Mouse (Mus musculus): Measurements from ENCODE around the gene Meis2.

Meis2 gene

DNA sequence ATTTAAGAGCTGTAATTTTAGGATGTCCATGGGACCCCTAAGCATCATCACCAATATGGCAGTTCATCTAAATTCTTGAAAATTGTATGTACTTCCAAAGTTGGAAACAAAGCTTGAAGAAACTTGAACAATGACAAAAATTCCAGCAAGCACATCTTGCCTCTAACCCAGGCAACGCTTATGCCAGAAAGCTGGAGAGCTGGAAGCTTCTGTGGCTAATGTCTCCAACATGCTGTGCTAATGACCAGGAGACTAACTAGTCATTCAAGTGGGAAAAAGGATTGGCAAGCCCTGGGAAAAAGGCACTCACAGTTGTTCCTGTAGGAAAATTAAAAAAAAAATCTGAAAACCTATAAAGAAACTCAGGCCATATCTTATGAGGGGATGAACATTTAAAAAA lies 127.7 kb downstream of the Meis2 start:
- DNase-seq (ENCODE audit: low read depth, low spot score): no peak
- Histone ChIP-seq H3K27me3 (ENCODE audit: control insufficient read depth, insufficient read depth, low read length, poor library complexity, severe bottlenecking) (no peaks in the 10 kb centered on the region), H3K36me3 (ENCODE audit: control insufficient read depth, insufficient read depth, low read length, poor library complexity, severe bottlenecking) (no peaks in the 10 kb centered on the region)

DNA sequence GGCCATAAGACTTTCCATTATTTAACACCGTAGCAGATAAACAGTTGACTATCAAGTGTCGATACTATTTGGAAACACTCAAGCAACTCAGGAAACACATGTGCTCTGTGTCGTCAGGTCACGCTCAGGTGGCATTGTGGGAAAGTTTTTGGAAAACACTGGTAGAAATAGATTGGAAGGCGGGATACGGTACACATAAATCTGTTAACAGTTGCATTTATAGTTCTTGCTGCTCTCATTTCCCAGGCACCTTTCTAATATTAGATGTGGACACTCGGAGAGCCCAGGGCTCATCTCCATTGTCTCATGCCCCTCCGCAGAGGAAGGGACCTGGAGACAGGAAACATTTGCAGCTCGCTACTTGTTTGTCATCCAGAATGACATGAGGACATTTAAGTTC lies 128.9 kb downstream of the Meis2 start:
- no peak for DNase-seq (ENCODE audit: low read depth, low spot score)
- no peaks in the 10 kb centered on the region for H3K27me3 ChIP-seq (ENCODE audit: control insufficient read depth, insufficient read depth, low read length, poor library complexity, severe bottlenecking)
- no peaks in the 10 kb centered on the region for H3K36me3 ChIP-seq (ENCODE audit: control insufficient read depth, insufficient read depth, low read length, poor library complexity, severe bottlenecking)

DNA sequence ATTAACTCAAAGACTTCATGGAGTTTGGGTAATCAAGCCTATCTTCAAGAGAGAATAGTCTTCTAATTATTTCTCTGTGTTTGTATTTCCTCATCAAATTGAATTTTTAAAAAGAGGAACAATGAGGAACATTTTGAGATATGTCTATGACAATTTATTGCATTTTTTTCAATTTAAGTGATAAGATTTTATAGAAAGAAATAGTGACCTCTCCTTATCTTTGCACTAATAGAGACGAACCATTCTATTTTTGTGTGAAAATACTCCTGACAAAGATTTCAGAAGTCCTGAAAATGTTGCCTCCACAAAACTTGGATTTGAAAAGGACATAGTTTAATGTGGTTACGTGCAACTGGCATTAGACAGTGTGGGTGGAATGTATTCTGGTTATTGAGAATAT lies 131.3 kb downstream of the Meis2 start:
- no peaks in the 10 kb centered on the region for H3K27me3 ChIP-seq (ENCODE audit: control insufficient read depth, insufficient read depth, low read length, poor library complexity, severe bottlenecking)
- DNase-seq (ENCODE audit: low read depth, low spot score): no peak
- H3K36me3 ChIP-seq (ENCODE audit: control insufficient read depth, insufficient read depth, low read length, poor library complexity, severe bottlenecking): no peaks in the 10 kb centered on the region

DNA sequence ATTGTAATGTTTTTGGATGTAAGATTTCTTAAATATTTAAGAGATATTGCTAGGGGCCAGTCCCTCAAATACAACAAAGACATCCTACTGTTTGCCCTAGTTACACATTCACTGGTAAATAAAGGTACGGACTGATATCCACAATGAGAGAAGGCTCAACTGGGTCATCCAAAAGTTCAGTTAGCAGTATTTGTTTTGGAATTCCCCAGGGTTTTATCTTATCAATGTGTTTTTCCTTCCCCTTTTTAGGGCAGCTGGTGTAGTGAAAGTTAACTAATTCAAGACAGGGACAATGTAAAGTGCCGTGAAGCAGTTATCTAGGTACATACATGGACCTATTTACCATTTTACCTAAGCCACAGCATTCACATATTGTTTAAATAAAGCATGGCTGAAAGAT lies 132.4 kb downstream of the Meis2 start:
- no peak for DNase-seq (ENCODE audit: low read depth, low spot score)
- no peaks in the 10 kb centered on the region for H3K36me3 ChIP-seq (ENCODE audit: control insufficient read depth, insufficient read depth, low read length, poor library complexity, severe bottlenecking)
- no peaks in the 10 kb centered on the region for H3K27me3 ChIP-seq (ENCODE audit: control insufficient read depth, insufficient read depth, low read length, poor library complexity, severe bottlenecking)

DNA sequence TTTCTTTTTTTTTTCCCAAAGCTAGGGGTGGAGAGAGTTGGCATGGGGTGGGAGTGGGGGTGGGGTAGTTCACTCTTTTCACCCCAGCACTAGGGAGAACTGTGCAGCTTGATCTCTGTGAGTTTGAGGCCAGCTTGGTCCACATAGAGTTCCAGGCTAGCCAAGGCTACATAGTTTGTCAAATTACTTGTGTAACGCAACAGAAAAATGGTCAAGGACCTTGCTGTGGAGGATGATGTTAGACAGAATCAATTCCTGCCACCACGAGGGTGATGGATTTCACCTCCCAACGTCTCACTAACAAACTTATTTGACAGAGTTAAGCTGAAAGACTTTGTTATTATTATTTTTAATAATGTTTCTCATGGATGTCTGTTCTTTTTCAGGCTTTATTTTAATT lies 139.9 kb downstream of the Meis2 start:
- Histone ChIP-seq H3K27me3 (ENCODE audit: control insufficient read depth, insufficient read depth, low read length, poor library complexity, severe bottlenecking) (no peaks in the 10 kb centered on the region), H3K36me3 (ENCODE audit: control insufficient read depth, insufficient read depth, low read length, poor library complexity, severe bottlenecking) (no peaks in the 10 kb centered on the region)
- DNase-seq (ENCODE audit: low read depth, low spot score): no peak

DNA sequence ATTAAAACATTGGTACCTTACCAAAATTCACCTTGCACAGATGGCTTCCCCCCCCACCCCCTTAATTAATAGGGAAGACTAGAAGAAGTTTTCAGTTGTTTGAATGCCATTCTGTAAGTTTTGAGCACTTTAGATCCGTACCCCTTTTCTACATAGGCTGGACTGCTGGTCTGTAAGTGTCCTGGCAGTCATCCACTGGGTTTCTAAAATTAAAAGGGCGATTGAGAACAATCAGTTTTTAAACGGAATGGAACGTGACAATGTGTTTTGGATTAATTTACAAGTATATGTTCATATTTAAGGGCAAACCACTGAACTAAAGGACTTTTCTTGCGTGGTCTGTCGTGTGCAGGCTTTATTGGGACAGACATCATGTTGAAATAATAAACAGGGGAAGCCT lies 141.2 kb downstream of the Meis2 start:
- H3K27me3 ChIP-seq (ENCODE audit: control insufficient read depth, insufficient read depth, low read length, poor library complexity, severe bottlenecking): no peaks in the 10 kb centered on the region
- H3K36me3 ChIP-seq (ENCODE audit: control insufficient read depth, insufficient read depth, low read length, poor library complexity, severe bottlenecking): no peaks in the 10 kb centered on the region
- DNase-seq (ENCODE audit: low read depth, low spot score): no peak

DNA sequence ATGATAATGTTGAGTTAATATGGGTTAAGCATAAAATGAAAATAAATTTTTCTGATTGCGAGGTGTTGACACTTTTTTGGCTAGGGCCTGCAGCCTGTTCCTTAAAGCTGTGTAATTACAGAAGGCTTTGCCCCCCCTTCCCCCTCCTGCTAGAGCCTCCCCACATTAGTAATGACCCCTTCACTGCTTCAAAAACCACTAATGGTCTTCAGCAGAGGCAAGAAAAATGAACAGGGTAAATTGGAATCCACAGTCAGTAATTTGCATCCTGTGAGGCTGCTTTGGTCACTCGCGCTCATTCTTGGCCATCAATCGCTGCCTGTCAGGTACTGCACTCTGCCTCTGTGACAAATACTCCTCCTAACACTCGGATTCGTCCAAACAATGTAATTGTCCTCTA lies 142.4 kb downstream of the Meis2 start:
- no peak for DNase-seq (ENCODE audit: low read depth, low spot score)
- no peaks in the 10 kb centered on the region for H3K36me3 ChIP-seq (ENCODE audit: control insufficient read depth, insufficient read depth, low read length, poor library complexity, severe bottlenecking)
- H3K27me3 ChIP-seq (ENCODE audit: control insufficient read depth, insufficient read depth, low read length, poor library complexity, severe bottlenecking): no peaks in the 10 kb centered on the region

DNA sequence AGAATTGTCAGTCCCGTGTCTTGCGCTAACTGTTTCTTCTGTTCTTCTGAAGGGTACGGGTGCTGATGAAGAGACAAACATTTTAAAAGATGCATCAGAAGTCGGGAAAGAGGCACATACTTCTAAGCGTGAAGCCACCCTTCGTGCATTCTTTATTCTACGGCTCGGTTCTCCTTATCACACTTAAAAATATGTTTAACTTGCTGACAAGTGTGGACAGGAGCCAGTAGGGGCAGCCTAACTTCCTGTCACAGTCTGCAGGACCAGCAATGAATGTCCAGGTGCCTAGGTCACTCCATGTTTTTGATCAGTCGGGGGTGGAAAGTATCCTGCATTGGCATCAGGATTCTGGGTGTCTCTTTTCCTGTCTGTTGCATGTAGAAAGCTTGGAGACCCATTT lies 144.0 kb downstream of the Meis2 start:
- no peaks in the 10 kb centered on the region for H3K27me3 ChIP-seq (ENCODE audit: control insufficient read depth, insufficient read depth, low read length, poor library complexity, severe bottlenecking)
- DNase-seq (ENCODE audit: low read depth, low spot score): no peak
- H3K36me3 ChIP-seq (ENCODE audit: control insufficient read depth, insufficient read depth, low read length, poor library complexity, severe bottlenecking): no peaks in the 10 kb centered on the region

DNA sequence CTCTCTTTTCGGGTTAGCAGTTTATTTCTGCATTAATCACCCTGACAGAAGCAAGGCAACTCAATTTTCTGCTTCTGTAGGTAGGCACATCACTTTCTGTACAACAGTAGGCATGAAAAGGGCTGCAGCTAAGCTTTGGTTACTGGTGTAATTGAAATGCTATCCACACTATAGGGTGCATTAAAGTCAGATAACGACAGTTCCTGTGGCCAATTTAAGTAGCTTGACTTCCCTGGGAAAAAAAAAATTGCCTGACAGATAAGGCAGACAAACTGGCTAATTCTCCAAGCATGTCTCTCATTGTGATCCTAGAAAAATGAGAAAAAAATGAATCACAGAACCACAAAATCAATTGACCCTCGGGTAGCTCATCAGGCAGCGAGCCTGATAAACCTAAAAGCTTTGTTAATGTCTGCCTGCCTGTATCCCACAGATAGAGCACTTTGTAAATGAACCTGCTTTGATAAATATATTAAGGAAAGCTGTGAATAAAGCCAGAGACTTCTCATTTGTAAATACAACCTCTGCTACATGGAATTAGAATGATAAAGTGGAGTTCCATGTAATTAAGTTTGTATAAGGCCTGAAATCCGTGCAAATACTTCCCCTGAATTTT lies 145.2 kb downstream of the Meis2 start:
- H3K27me3 ChIP-seq (ENCODE audit: control insufficient read depth, insufficient read depth, low read length, poor library complexity, severe bottlenecking): no peaks in the 10 kb centered on the region
- DNase-seq (ENCODE audit: low read depth, low spot score): no peak
- no peaks in the 10 kb centered on the region for H3K36me3 ChIP-seq (ENCODE audit: control insufficient read depth, insufficient read depth, low read length, poor library complexity, severe bottlenecking)

DNA sequence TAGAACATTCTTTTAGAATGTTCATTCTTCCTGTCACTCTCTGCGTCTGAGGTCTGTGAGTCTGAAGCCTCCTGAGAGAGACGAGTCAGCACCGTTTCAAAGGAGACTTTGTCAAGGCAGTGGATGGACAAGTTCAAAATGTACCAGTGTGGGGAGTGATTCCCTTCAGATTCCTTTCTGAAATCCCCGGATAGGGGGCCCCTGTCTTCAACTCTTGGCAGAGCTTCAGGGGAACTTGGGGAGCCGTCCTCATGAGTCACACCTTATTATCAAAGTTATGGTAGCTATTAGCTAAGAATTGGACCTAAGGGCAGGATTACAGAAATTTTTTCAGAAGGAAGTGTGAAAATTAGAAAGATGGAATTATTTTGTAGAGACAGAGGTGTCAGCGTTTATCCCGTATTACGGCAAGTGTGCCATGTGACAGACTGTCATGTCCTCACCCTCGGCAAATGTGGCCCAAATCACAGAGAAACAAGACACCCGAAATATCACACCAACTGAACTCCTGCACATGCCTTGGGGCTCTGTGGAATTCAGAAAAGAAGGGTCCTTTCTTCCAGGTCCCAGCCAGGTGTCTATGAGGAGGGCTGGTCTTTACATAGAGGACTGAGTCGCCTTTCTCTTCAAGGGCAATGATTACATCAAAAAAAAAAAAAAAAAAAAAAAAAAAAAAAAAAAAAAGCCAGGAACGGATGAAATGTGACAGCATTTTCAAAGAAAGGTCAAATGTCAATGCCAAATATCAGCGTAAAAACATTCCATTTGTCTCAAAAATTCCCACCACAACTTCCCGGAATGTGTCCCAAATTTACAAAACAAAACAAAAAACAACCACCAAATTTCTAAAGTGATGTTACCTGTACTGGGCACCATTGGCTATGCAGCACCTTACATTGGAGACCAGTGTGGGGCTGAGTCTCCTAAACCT lies 146.2 kb downstream of the Meis2 start:
- H3K27me3 ChIP-seq (ENCODE audit: control insufficient read depth, insufficient read depth, low read length, poor library complexity, severe bottlenecking): no peaks in the 10 kb centered on the region
- H3K36me3 ChIP-seq (ENCODE audit: control insufficient read depth, insufficient read depth, low read length, poor library complexity, severe bottlenecking): no peaks in the 10 kb centered on the region
- DNase-seq (ENCODE audit: low read depth, low spot score): no peak

DNA sequence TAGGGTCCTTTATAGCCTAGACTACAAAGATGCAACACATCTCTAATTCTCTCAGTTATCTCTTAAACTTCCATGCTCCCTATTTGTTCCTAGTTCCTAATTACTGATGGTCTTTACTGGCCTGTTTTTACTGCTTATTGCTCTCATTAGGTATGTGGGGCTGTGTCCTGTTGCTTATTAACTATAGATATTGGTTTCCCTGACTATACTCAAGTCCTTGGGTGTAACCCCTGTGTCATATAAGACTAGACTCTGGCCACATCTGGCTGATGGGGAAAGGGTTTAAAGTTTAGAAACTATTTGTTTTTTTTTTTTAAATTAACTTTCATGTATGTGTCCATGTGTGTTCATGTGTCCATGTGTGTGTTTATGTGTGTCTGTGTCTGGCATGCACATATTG lies 147.1 kb downstream of the Meis2 start:
- DNase-seq (ENCODE audit: low read depth, low spot score): no peak
- Histone ChIP-seq H3K36me3 (ENCODE audit: control insufficient read depth, insufficient read depth, low read length, poor library complexity, severe bottlenecking) (no peaks in the 10 kb centered on the region), H3K27me3 (ENCODE audit: control insufficient read depth, insufficient read depth, low read length, poor library complexity, severe bottlenecking) (no peaks in the 10 kb centered on the region)

DNA sequence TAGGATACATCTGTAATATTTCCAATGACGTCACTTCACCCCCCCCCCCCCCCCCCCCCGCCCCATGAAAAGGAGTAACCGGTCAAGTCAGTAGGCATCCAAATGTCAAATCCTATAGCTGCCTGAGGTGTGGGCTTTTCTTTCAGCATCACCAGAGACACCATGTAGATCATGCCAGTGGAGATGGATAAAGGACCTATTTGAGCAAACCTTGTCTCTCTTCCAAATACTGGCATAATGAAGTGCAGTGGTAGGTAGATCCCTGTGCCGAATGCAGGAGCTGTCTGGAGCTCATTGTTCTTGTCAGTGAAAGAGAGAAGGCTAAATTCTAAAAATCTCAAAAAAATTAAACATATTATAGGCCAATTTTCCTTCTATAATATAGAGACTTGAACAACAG lies 151.1 kb downstream of the Meis2 start:
- no peaks in the 10 kb centered on the region for H3K36me3 ChIP-seq (ENCODE audit: control insufficient read depth, insufficient read depth, low read length, poor library complexity, severe bottlenecking)
- no peak for DNase-seq (ENCODE audit: low read depth, low spot score)
- no peaks in the 10 kb centered on the region for H3K27me3 ChIP-seq (ENCODE audit: control insufficient read depth, insufficient read depth, low read length, poor library complexity, severe bottlenecking)

DNA sequence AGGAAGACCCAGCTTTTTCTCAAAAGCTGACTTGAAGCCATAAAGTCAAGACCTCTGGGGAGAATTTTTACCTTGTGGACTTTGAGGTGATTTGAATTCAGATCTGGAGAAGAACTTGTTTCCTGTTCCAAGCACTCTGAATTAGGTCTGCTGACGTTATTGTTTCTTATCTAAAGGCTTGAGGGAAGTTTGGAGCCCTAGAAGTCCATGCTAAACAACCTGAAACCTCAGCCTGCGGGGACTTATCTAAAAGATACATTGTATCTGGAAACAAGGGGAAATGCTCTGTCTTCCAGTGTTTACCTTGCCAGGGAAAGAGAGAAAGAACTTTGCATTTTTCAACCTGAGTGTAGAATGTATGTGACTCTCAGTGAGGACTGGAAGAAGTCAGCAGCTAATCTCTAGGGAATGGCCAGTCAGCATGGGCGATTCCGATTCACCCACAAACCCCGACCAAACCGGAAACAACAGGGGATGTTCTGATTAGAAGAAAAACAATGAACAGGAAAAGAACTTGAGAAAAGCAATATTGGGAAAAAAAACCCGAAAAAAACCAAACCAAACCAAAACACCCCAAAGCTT lies 152.6 kb downstream of the Meis2 start:
- H3K36me3 ChIP-seq (ENCODE audit: control insufficient read depth, insufficient read depth, low read length, poor library complexity, severe bottlenecking): no peaks in the 10 kb centered on the region
- no peaks in the 10 kb centered on the region for H3K27me3 ChIP-seq (ENCODE audit: control insufficient read depth, insufficient read depth, low read length, poor library complexity, severe bottlenecking)
- no peak for DNase-seq (ENCODE audit: low read depth, low spot score)

DNA sequence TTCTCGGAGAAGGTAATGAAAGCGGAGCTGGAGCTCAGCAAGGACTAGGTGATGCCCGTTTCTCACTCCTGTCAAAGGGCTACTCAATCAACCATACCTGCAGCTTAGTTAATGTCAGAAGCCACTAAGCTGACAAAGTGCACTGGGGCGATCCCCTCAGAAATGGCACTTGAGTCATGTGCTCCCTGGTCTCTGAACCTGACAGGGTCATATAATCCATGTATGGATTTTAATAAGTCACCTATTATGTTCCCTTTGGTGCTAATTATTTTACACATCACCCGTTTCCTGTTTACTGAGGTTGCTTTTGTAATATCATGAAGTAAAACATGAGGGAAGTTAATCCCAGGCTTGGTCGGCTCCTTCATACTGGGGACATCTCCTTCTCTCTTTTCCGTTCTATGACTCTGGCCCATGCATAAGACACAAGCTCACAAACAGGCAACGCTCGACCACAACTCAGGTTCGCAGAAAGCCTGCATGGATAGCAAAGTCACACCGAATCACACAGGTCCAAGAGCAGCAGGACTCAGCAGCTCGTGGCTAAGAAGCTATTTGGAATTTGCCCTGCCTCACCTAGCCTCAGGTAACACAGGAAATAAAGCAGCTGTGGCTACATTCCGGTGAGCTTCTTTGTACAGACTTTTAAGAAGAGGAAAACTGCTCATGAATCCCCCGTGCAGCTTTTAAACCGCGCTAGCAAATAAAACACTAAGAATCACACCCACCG lies 153.6 kb downstream of the Meis2 start:
- DNase-seq (ENCODE audit: low read depth, low spot score): no peak
- Histone ChIP-seq H3K27me3 (ENCODE audit: control insufficient read depth, insufficient read depth, low read length, poor library complexity, severe bottlenecking) (no peaks in the 10 kb centered on the region), H3K36me3 (ENCODE audit: control insufficient read depth, insufficient read depth, low read length, poor library complexity, severe bottlenecking) (no peaks in the 10 kb centered on the region)

DNA sequence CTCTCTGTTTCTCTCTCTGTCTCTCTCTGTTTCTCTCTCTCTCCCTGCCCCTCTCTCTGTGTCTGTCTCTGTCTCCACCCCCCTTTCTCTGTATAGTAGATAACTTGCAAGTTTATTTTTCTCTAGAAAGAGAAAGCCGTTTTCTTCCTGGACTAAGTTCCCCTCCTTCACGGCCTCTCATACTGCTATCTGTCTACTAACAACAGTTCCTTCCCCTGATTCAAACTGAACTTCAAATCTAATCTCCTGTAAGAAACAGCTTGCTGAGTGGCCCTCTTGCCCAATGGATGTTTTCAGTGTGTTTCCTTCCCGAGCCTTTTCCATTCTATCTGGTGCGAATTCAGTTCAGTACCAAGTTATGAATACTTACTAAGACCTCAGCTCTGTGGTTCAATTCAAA lies 155.4 kb downstream of the Meis2 start:
- Histone ChIP-seq H3K27me3 (ENCODE audit: control insufficient read depth, insufficient read depth, low read length, poor library complexity, severe bottlenecking) (no peaks in the 10 kb centered on the region), H3K36me3 (ENCODE audit: control insufficient read depth, insufficient read depth, low read length, poor library complexity, severe bottlenecking) (no peaks in the 10 kb centered on the region)
- no peak for DNase-seq (ENCODE audit: low read depth, low spot score)
